Mouse (Mus musculus): Measurements from ENCODE around the gene Disp1.

Disp1 gene

DNA sequence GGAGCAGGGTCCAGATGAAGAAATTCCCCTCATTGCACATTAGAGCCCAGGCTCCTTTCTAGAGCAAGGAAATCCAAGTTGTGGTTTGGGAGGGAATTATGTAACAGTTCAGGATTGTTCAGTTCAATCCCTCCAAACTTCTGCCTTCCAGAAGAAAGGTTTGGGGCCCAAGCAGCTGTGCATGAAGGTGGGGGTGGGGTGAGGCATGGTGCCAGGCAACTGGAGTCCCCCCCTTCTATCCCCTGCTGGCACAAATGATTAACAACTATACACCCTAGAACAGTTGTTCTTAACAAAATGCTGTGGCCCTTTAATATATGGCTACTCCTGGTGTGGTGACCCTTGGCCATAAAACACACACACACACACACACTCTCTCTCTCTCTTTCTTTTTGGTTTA, 140.2 kb downstream of the Disp1 start:
- no peak for DNase-seq

DNA sequence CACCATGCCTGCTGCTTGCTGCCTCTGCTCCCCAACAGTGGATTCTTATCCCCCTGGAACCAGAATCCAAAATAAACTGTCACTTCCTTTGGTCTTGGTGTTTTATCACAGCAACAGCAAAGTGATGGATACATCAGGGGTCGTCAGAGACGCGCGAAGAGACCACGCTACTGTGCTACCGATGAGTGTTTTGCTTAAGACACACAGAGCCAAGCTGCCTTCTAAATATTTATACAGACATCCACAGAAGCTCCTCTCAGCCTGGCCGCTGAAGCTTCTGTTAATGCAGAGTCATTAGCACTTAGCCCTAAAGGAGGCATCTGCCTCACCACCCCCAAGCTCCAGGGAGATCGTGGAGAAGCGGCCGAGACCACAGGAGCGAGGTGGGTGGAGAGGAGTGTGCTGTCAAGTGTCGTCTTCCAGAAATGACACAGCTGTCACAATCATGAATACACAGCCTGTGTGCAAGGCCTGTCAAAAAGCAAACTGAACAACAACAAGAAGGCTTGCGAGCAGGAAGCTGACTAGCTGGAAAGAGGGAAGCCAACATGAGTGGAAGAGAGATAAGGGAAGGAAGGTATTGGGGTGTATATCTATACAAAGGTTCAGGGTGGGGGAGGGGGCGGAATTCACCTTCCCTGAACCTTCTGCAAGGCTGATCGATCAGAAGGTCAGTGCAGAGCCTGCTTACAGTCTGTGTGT, 146.1 kb downstream of the Disp1 start:
- DNase-seq: peak; percentile 60

GRCm38 (mm10) chr1:183072263-183073050, 148.9 kb downstream of the Disp1 start:
- DNase-seq: no peak

DNA sequence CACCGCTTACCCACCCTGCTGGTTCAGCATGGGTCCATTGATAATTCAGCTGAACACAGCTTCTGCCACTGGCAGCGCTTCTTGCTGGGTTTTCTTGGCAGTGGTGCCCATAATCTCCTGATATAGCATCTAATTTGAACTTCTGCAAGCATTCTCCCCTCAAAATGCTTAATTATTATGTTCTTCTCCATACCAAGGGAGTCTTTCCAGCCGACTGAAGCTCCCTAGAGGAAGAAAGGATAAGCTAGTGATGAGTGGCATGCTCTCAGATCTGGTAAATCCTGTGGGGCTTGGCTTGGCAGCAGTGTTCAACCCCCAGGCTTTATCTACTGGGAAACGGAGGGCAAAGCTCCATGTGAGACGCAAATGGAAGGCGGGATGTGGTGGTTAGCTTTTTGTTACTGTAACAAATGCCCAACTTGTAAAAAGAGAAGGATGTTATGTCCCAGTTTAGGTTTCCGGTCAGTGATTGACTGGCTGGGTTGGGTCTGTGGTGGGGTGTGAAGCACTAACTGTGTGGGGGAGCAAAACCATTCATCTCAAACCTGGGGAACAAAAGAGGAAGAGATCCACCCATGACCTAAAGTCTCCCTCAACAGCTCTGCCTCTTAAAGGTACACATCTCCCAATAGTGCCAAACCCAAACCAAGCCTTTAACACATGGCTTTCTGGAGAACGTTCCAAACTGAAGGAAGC, 151.2 kb downstream of the Disp1 start:
- DNase-seq: no peak

DNA sequence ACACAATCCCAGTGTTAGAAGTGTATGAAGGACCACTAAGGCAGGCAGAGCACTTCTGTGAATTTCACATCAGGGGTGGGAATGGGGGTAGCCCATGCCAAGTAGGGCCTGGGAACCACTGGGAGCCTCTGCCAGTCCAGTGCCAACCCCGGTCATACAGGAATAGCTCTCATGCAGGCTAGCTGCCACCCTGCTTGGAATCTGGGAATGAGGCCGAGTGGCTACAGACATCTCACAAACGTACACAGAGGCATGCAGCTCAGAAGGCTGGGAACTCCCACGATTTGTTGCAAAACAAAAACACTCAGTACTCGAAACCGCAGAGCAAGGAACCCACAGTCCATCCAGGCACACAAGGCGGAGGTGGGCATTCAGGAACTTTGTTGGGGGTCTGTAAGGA, 153.5 kb downstream of the Disp1 start:
- DNase-seq: no peak

- DNase-seq: no peak
Observed at GRCm38 (mm10) chr1:183066981-183067380, 154.3 kb downstream of the Disp1 start.

DNA sequence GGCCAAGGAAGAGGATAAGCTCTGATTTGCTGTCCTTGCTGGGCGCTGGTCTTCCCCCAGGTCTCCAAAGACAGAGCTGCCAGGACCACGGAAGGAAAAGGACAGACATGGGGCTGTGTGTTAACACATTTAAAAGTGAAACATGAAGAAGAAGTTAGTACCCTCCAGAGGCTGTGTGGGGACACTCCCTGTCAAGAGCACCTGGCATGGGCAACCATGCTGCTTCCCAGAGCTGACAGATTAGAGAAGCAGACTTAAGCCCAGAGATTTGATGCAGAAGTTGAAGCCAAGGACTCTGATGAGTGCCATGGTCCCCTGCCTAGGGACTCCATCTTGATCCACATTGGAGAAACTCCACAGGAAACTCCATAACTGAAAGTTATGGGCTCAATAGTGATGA, 160.7 kb downstream of the Disp1 start:
- no peak for DNase-seq

DNA sequence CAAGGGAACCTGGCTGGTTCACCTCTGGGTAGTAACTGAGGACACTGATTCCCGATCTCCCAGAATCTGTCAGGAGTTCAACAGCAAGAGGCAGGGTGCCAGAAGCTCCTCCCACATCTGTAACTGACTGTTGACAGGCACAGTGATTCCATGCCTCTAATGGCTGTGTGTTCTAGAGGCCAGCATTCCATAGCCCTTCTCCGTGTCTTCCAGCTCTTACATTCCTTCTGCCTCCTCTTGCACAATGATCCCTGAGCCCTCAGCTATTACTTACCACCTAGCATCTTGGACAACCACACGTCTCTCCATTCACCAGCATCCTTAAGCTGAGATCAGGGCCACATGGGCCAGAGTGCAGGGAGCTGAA, 165.1 kb downstream of the Disp1 start:
- DNase-seq: no peak

DNA sequence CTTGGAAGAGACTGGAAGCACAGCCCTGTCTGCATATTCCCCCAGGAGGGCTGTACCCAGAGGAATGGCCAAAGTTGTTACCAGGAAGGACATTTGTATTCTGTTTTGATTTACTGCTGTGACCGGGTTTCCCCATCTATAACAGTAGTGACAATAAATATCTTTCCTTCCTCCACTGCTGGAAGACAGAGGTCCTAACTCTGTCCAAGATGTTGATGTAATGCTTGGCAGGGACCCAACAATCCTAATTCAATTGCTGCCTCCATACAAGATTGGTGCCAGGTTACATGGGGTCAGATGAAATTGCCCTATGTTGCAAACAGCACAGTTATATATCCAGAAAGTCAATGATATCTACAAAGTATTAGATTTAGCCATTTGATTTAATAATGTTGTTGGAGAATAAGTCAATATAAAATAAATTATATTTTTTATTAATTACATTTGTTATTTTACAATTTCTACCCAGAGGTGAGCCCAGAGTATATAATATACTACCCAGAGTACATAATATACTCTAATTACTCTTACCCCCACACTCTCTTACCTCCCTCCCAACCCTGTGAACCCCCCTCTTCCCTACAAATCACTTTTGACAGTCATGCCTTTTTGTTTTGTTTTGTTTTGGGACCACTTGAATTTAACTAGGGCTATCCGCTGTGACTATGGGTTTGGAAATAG, 165.6 kb downstream of the Disp1 start:
- no peak for DNase-seq

DNA sequence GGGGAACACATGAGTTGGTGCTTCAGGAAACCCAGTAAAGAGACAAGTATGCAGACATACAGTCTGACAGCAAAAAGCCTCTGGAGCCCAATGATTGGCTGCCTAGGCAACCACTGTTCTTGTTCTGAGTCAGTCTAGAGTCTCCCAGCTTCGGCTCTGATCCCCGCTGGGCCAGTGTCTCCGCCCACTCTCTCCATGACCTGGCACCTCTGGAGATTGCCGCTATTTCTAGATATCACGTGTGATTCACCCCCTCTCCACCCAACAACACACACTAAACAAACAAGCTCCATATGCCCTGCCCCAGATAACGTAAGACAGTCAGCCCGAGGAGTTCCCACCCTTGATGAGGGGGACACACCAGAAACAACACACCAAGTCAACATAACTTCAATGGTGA, 168.7 kb downstream of the Disp1 start:
- no peak for DNase-seq

- DNase-seq: no peak
Observed at GRCm38 (mm10) chr1:183049295-183049694, 172.0 kb downstream of the Disp1 start.

DNA sequence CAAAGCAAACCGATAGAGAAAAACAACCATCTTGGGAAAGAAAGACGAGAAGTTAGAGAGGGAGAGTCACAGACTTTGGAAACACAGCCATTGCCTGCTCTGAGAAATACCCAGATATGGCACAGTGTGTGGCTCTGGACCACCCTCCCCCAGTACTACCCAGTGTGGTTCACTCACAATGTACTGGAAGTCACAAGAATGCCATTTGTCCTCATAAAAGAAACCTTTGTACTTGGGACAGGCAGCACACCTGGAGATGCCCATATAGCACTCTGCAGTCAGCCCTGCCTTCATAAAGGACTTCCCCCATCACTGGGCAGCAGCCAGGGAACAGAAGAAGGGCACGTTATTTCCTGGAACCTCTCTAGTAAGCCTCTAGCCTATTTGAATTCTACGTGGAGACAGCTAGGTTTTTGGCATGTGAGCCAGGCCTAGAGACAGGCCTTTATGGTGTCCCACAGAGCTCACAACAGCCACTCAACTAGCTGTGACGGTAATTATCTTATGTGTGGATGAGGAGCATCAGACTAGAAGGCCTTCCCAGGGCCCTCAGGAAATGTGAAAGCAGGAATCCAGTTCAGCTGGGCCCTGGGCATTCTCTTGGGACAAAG, 173.3 kb downstream of the Disp1 start:
- no peak for DNase-seq

GRCm38 (mm10) chr1:183047191-183047912, 174.0 kb downstream of the Disp1 start:
- DNase-seq: no peak

GRCm38 (mm10) chr1:183046081-183046480, 175.2 kb downstream of the Disp1 start:
- DNase-seq: no peak

DNA sequence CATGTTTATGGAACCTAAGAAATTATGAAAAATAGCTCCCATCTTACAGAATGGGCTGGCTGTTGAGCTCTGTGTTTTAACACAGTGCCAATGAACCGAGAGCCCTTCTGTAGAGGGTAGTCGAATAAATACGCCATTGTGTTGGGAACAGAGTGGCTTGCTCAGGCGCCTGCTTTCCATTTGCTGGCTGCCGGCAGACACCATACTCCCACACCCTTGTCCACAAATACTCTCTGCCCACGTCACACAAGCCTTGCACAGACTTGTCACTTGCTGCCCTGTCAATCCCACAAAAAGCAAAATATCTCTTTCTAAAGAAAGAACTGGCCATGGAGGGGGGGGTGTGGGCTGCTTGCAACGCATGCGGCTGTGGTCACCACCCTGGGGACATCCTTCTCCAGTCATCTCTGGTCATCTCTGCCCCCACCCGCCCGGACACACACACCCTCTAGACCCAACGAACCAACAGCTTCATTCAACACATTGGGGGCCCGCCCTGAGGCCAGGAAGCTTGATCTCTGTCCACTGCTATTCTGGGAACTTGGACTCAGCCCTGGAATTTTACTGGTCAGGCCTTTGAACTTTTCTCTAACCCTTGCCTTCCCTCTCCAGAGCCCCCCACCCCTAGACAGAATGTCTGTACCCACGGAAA, 178.0 kb downstream of the Disp1 start:
- peak; percentile 81 for DNase-seq

DNA sequence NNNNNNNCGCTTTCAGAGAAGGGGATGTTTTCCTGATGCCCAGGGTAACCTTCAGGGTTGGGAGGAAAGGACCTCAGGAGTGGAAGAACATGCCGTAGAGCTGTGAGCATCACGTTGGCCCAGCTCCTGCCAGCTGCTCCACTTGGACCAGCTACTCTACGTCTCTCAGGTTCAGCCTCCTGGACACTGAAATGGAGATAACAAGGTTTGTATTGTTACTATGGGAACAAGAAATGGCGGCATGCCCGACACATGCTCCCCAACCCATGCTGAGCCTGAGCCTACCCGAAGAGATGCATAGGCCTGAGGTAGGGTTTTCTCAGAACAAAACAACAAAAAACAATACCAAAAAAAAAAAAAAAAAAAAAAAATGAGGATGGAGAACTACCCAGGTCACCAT, 179.6 kb downstream of the Disp1 start:
- no peak for DNase-seq

- DNase-seq: no peak
Observed at GRCm38 (mm10) chr1:183040847-183041382, 180.4 kb downstream of the Disp1 start.

- no peak for DNase-seq
Observed at GRCm38 (mm10) chr1:183039881-183040708, 181.2 kb downstream of the Disp1 start.

DNA sequence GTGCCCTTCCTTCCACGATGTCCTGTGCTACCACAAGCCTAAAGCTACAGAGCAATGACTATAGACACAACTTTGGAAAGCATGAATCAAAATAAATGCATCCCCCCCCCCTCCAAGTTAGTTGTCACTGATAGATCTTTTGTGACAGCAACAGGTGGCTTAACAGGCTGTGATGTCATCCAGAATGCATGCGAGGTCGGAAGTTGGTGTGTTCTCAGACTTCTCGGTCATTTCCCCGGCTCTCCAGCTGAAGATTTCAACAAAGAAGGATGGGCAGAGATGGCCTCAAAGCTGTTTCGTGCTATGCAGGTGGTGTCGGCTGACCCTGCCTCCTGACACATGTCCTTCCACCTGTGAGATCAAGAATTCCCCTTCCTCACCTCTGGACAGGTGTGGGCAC, 181.9 kb downstream of the Disp1 start:
- no peak for DNase-seq

Measured in right cerebral cortex, adult 18-20 months (tissue).